Mouse (Mus musculus): Measurements from ENCODE around the gene Stard3nl. TPM values are rescaled to one million over a fixed set of nuclear protein-coding genes. Genes with fewer than 3 reads are reported as not detected.

Gene Stard3nl
- total RNA-seq, 2 experiments from 2014 or later, result 19.0 to 22.9 TPM

Other genes with a start within 250 kb of the Stard3nl start
- gene Epdr1, start 224.1 kb upstream of the Stard3nl start, total RNA-seq (2021), result 10 to 100 TPM; 10.0 to 10.9 TPM
- gene Sfrp4, start 227.3 kb upstream of the Stard3nl start, total RNA-seq (2021), result under 1 TPM; 0.17 to 0.57 TPM

Measured in heart, postnatal 10 days (tissue).